Mouse (Mus musculus) duodenum, adult 2 months (tissue): ENCODE results near the gene Olfr1467. TPM values are rescaled to one million over a fixed set of nuclear protein-coding genes. Genes with fewer than 3 reads are reported as not detected.

Experiments used
- polyA plus RNA-seq: library from polyadenylated mRNA; depleted of rRNA; stranded (reverse); fragments of >200 nt; gene quantifications from 2 replicates; pipeline ENCODE4 v1.2.3, GENCODE M21; 2012; ENCODE audit warnings: low replicate concordance; rRNA removed

The Olfr1467 gene
- polyA plus RNA-seq: not detected in 2 replicates

GRCm38 (mm10) chr19:13361936-13362335, at the start of gene Olfr1467:
Gene Olfr1467, plus strand, starts transcription at chr19:13362236.

GRCm38 (mm10) chr19:13315441-13315840, 46.6 kb upstream of the Olfr1467 start, which contains the start of gene Olfr1465:
Gene Olfr1465, minus strand, starts transcription at chr19:13315541.

GRCm38 (mm10) chr19:13338562-13338961, 23.5 kb upstream of the Olfr1467 start, which contains the start of gene Olfr1466:
Gene Olfr1466, plus strand, starts transcription at chr19:13338862.

GRCm38 (mm10) chr19:13407549-13407948, 45.5 kb downstream of the Olfr1467 start, which contains the start of gene Olfr1469:
Gene Olfr1469, plus strand, starts transcription at chr19:13407849.

Other genes with a start within 250 kb of the Olfr1467 start
- not detected in 2 replicates for gene Olfr1459, start 212.7 kb upstream of the Olfr1467 start, polyA plus RNA-seq
- not detected in 2 replicates for gene Olfr1461, start 199.2 kb upstream of the Olfr1467 start, polyA plus RNA-seq
- gene Olfr1462, start 176.5 kb upstream of the Olfr1467 start, polyA plus RNA-seq: not detected in 2 replicates
- not detected in 2 replicates for gene Olfr1463, start 130.9 kb upstream of the Olfr1467 start, polyA plus RNA-seq
- gene Olfr1465, start 46.7 kb upstream of the Olfr1467 start, polyA plus RNA-seq: not detected in 2 replicates
- not detected in 2 replicates for gene Olfr1466, start 23.4 kb upstream of the Olfr1467 start, polyA plus RNA-seq
- gene Olfr1469, start 45.6 kb downstream of the Olfr1467 start, polyA plus RNA-seq: not detected in 2 replicates
- gene Olfr1471, start 81.2 kb downstream of the Olfr1467 start, polyA plus RNA-seq: not detected in 2 replicates
- gene Olfr1472, start 93.8 kb downstream of the Olfr1467 start, polyA plus RNA-seq: not detected in 2 replicates
- gene Olfr1474, start 107.3 kb downstream of the Olfr1467 start, polyA plus RNA-seq: not detected in 2 replicates
- gene Olfr1475, start 118.0 kb downstream of the Olfr1467 start, polyA plus RNA-seq: not detected in 2 replicates
- gene Olfr1477, start 138.3 kb downstream of the Olfr1467 start, polyA plus RNA-seq: not detected in 2 replicates
- not detected in 2 replicates for gene Olfr1480, start 165.7 kb downstream of the Olfr1467 start, polyA plus RNA-seq
- gene Olfr1484, start 221.3 kb downstream of the Olfr1467 start, polyA plus RNA-seq: not detected in 2 replicates